ENCODE assay signal across 16 mouse cellular contexts in genomic region chr13:20047926-20048836, GRCm38 (mm10). TPM values are rescaled to one million over a fixed set of nuclear protein-coding genes. Genes with fewer than 3 reads are reported as not detected.
A peak's percentile ranks its signal among the peaks of the same experiment; 100 is the strongest.
DNase-seq lines count a peak whose midpoint lies in the region; ATAC-seq lines count a peak whose summit lies in the region.
"Had no signal": no experiment of that assay in that cellular context is flagged by ENCODE, and none has a peak within 500 bp of the region (broad histone marks: within the 10 kb centered on the region; RNA-seq: fewer than 3 reads in every experiment).

No protein-coding gene starts in this region.

- 46% methylated on average over 14 of the region's 14 CpGs for WGBS in heart, embryonic 14.5 days
- WGBS in forebrain, embryonic 13.5 days = 41% methylated on average over 14 of the region's 14 CpGs
- WGBS in midbrain, embryonic 15.5 days = 38% methylated on average over 14 of the region's 14 CpGs

- no peak overlapping the region for H3K9ac ChIP-seq in heart, embryonic 14.5 days (ENCODE audit: low read length)
- no peak overlapping the region for H3K9ac ChIP-seq in forebrain, embryonic 13.5 days
- H3K9ac ChIP-seq in midbrain, embryonic 15.5 days = no peak overlapping the region
- H3K9ac ChIP-seq: embryonic facial prominence, embryonic 15.5 days; limb, embryonic 13.5 days; neural tube, embryonic 12.5 days had no signal

- DNase-seq in heart, postnatal 4 days = no peak
- peak; percentile 19 for DNase-seq in A20 (ENCODE audit: low read depth, low spot score)
- no peak for DNase-seq in adrenal gland, postnatal 4 days (ENCODE audit: low spot score in 2 of 2)
- no peak for DNase-seq in adrenal gland, postnatal 25 days
- no peak for DNase-seq in retina, postnatal 1 day
- DNase-seq: cerebellum, postnatal 36 days; lung, adult 18-20 months; thymus, adult 2 months had no signal

- H3K9me3 ChIP-seq in heart, embryonic 14.5 days (ENCODE audit: control insufficient read depth, low read length) = no peaks in the 10 kb centered on the region
- no peaks in the 10 kb centered on the region for H3K9me3 ChIP-seq in forebrain, embryonic 13.5 days (replicated peaks)
- no peaks in the 10 kb centered on the region for H3K9me3 ChIP-seq in midbrain, embryonic 15.5 days
- H3K9me3 ChIP-seq: embryonic facial prominence, embryonic 15.5 days; heart, embryonic 10.5 days; limb, embryonic 13.5 days; neural tube, embryonic 12.5 days had no signal

- H3K4me2 ChIP-seq in heart, embryonic 14.5 days (ENCODE audit: low read length) = peak overlapping the region; percentile 9; the same call in 1 of the 2 replicates
- peak overlapping the region; percentile 26 for H3K4me2 ChIP-seq in forebrain, embryonic 13.5 days
- H3K4me2 ChIP-seq in midbrain, embryonic 15.5 days = peak overlapping the region; percentile 12; the same call in 1 of the 2 replicates
- H3K4me2 ChIP-seq: embryonic facial prominence, embryonic 15.5 days; limb, embryonic 13.5 days; neural tube, embryonic 12.5 days had no signal

- H3K4me1 ChIP-seq in heart, embryonic 14.5 days (ENCODE audit: control insufficient read depth in 2 of 2, insufficient read depth in 2 of 2, low read length in 2 of 2) = no peaks in the 10 kb centered on the region
- H3K4me1 ChIP-seq in forebrain, embryonic 13.5 days = peaks cover 8% of the 10 kb centered on the region; the same call in 1 of the 2 replicates
- H3K4me1 ChIP-seq in midbrain, embryonic 15.5 days = peaks cover 6% of the 10 kb centered on the region; the same call in 1 of the 2 replicates
- H3K4me1 ChIP-seq: heart, embryonic 10.5 days; neural tube, embryonic 12.5 days had no signal

- ATAC-seq in heart, embryonic 14.5 days (ENCODE audit: insufficient number of reproducible peaks, insufficient read depth, low FRiP score, low read depth) = no peak
- 0 out of 2 replicates have a peak, but pooled peaks have one; percentile 45 for ATAC-seq in forebrain, embryonic 13.5 days
- peak; percentile 59; the same call in 1 of the 2 replicates for ATAC-seq in midbrain, embryonic 15.5 days (replicated peaks)
- ATAC-seq: inflammation-experienced regulatory T-cells, adult 6 months had no signal

- no peaks in the 10 kb centered on the region for H3K27me3 ChIP-seq in heart, embryonic 14.5 days (ENCODE audit: control insufficient read depth, insufficient read depth, low read length)
- H3K27me3 ChIP-seq in forebrain, embryonic 13.5 days = no peaks in the 10 kb centered on the region
- H3K27me3 ChIP-seq in midbrain, embryonic 15.5 days (replicated peaks) = no peaks in the 10 kb centered on the region
- H3K27me3 ChIP-seq: embryonic facial prominence, embryonic 15.5 days; neural tube, embryonic 12.5 days had no signal

- no peak overlapping the region for H3K27ac ChIP-seq in heart, embryonic 14.5 days (replicated peaks in 1 of 2; ENCODE audit: control insufficient read depth in 1 of 2, insufficient read depth in 1 of 2, low read depth in 2 of 2, low read length in 2 of 2)
- no peak overlapping the region for H3K27ac ChIP-seq in forebrain, embryonic 13.5 days
- H3K27ac ChIP-seq in midbrain, embryonic 15.5 days = no peak overlapping the region
- H3K27ac ChIP-seq: embryonic facial prominence, embryonic 15.5 days; heart, embryonic 10.5 days; limb, embryonic 13.5 days; neural tube, embryonic 12.5 days had no signal

- H3K36me3 ChIP-seq in heart, embryonic 14.5 days (ENCODE audit: control insufficient read depth, insufficient read depth, low read length) = no peaks in the 10 kb centered on the region
- H3K36me3 ChIP-seq in forebrain, embryonic 13.5 days (ENCODE audit: poor library complexity, severe bottlenecking) = no peaks in the 10 kb centered on the region
- no peaks in the 10 kb centered on the region for H3K36me3 ChIP-seq in midbrain, embryonic 15.5 days (replicated peaks)
- H3K36me3 ChIP-seq: embryonic facial prominence, embryonic 15.5 days; heart, embryonic 10.5 days; limb, embryonic 13.5 days; neural tube, embryonic 12.5 days had no signal

- no peak overlapping the region for H3K4me3 ChIP-seq in heart, embryonic 14.5 days (ENCODE audit: control insufficient read depth in 1 of 2, insufficient read depth in 1 of 2, low read depth in 1 of 2, low read length in 2 of 2)
- H3K4me3 ChIP-seq in forebrain, embryonic 13.5 days = no peak overlapping the region
- no peak overlapping the region for H3K4me3 ChIP-seq in midbrain, embryonic 15.5 days
- H3K4me3 ChIP-seq: embryonic facial prominence, embryonic 15.5 days; heart, embryonic 10.5 days; limb, embryonic 13.5 days; neural tube, embryonic 12.5 days had no signal

RNA-seq across cellular contexts. Expression of gene Elmo1, which starts 42.2 kb away (rescaled TPM):
- polyA plus RNA-seq in heart, embryonic 14.5 days (2014; fragmentation: Nextera tagmentation; extraction: Ambion mirVana) = 10.4 and 12.7 TPM in 2 replicates
- total RNA-seq in heart, postnatal 4 days (2021) = 10 to 100 TPM; 21.1 to 22.4 TPM
- polyA plus RNA-seq in forebrain, embryonic 13.5 days (2015; fragmentation: Nextera tagmentation; extraction: Ambion mirVana) = 24.0 and 24.3 TPM in 2 replicates
- 37.3 and 38.3 TPM in 2 replicates for polyA plus RNA-seq in midbrain, embryonic 15.5 days (2015; fragmentation: Nextera tagmentation; extraction: Ambion mirVana)
- 10 to 100 TPM; 26.2 to 28.2 TPM for total RNA-seq in adrenal gland, postnatal 4 days (2021)
- 18.8 and 22.2 TPM in 2 replicates for total RNA-seq in adrenal gland, postnatal 25 days (2021)
